In genomic region chr9:87255696-87256030, GRCm38 (mm10) we compare ENCODE assay signal across 8 mouse cellular contexts. TPM values are rescaled to one million over a fixed set of nuclear protein-coding genes. Genes with fewer than 3 reads are reported as not detected.
DNase-seq lines count a peak whose midpoint lies in the region; ATAC-seq and TF ChIP-seq lines count a peak whose summit lies in the region.

No protein-coding gene starts in this region.

- H3K9me3 ChIP-seq in heart, embryonic 10.5 days: no peaks in the 10 kb centered on the region
- H3K9me3 ChIP-seq in ES-E14 (ENCODE audit: control insufficient read depth, insufficient read depth, low read depth, low read length): no peaks in the 10 kb centered on the region

- peak overlapping the region; percentile 84 for H3K27ac ChIP-seq in heart, embryonic 10.5 days
- no peak overlapping the region for H3K27ac ChIP-seq in ES-E14 (ENCODE audit: insufficient read depth, low read depth, low read length, poor library complexity, severe bottlenecking)

- no peaks in the 10 kb centered on the region for H3K27me3 ChIP-seq in heart, embryonic 10.5 days (ENCODE audit: insufficient read depth, poor library complexity, severe bottlenecking)

- 20% methylated on average over 6 of the region's 6 CpGs for WGBS in heart, embryonic 10.5 days

- H3K4me1 ChIP-seq in heart, embryonic 10.5 days: no peaks in the 10 kb centered on the region
- no peaks in the 10 kb centered on the region for H3K4me1 ChIP-seq in ES-E14 (ENCODE audit: control insufficient read depth in 2 of 2, insufficient read depth in 2 of 2, low read length in 2 of 2, poor library complexity in 1 of 2)

- no peak for DNase-seq in heart, embryonic 10.5 days (ENCODE audit: low spot score)
- no peak for DNase-seq in heart, postnatal 4 days
- no peak for DNase-seq in ES-E14 (ENCODE audit: low read depth, low spot score)
- DNase-seq in ovary, adult 18-20 months (ENCODE audit: low spot score): no peak
- no peak for DNase-seq in right cerebral cortex, postnatal 4 days
- DNase-seq in spleen, adult 18-20 months: no peak

- no peak overlapping the region for H3K9ac ChIP-seq in ES-E14 (ENCODE audit: insufficient read depth, low read depth, low read length, poor library complexity, severe bottlenecking)

- H3K36me3 ChIP-seq in heart, embryonic 10.5 days: no peaks in the 10 kb centered on the region
- peaks cover 2% of the 10 kb centered on the region; the same call in 1 of the 2 replicates for H3K36me3 ChIP-seq in ES-E14 (ENCODE audit: control insufficient read depth, insufficient read depth, low read length, poor library complexity, severe bottlenecking)

- peak overlapping the region; percentile 75 for H3K4me3 ChIP-seq in heart, embryonic 10.5 days
- peak overlapping the region; percentile 62 to 89 for H3K4me3 ChIP-seq in ES-E14 (ENCODE audit: insufficient read depth in 1 of 2, low read depth in 1 of 2, low read length in 2 of 2, poor library complexity in 1 of 2, severe bottlenecking in 1 of 2)

- peak; percentile 85 to 91 for ATAC-seq in hematopoietic stem cell, adult 5-6 weeks (replicated peaks in 1 of 2; ENCODE audit: insufficient read depth in 1 of 2, low FRiP score in 2 of 2, low TSS enrichment in 1 of 2, low read depth in 1 of 2, poor library complexity in 2 of 2, severe bottlenecking in 2 of 2)
- peak; percentile 81 for ATAC-seq in megakaryocyte progenitor cell, adult 5-6 weeks (replicated peaks; ENCODE audit: poor library complexity)

- in situ Hi-C loops in ES-E14 (cut with MboI; ENCODE audit: low sequenced_read_pairs in 2 of 2, unreplicated experiment in 2 of 2): no loop called here

TF ChIP-seq in ES-E14, 5 proteins besides CTCF, POLR2A, EP300 and RAD21:
- TF ChIP-seq HCFC1 (IDR thresholded peaks at IDR 0.05; ENCODE audit: borderline replicate concordance, insufficient read depth, low read length): no peak

RNA-seq across cellular contexts. Expression of gene Cep162, which starts 0.3 kb away (rescaled TPM):
- 4.8 and 6.5 TPM in 2 replicates for polyA plus RNA-seq in heart, embryonic 10.5 days (2016; fragmentation: Nextera tagmentation; extraction: Ambion mirVana)
- 1 to 10 TPM; 3.7 to 4.2 TPM for total RNA-seq in heart, postnatal 4 days (2021)
- total RNA-seq in ES-E14 (2012; rRNA removed): 4.8 and 8.5 TPM in 2 replicates
- total RNA-seq in hematopoietic stem cell, adult 5-6 weeks (2017): 17.5 and 35.6 TPM in 2 replicates
- total RNA-seq in megakaryocyte progenitor cell, adult 5-6 weeks (2015): 7.6 and 10.9 TPM in 2 replicates
- total RNA-seq in megakaryocyte progenitor cell, adult 5-6 weeks (2017): 9.2 and 10.8 TPM in 2 replicates
